Mouse (Mus musculus): ENCODE data around the gene Nudt19.

Gene Nudt19

DNA sequence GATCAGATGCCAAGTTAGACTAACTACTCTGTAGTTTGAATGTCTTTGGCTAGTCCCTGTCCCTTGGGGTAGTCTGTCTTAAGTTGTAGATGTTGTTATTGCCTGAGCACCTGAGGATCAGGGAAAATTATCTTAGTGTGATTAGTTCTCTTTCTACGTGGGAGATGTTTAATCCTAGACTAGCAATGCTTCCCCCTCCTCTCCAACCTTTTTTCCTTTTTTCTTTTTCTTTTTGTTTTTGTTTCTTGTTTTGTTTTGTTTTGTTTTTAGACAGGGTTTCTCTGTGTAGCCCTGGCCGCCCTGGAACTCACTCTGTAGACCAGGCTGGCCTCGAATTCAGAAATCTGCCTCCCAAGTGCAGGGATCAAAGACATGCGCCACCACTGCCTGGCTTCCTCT, at the start of gene Nudt19:
Nudt19 (minus strand) TSS at position 100 of the 399 bp plus-strand sequence.
- WGBS, result 59% methylated on average over 4 of the region's 4 CpGs

- WGBS, result 79% methylated on average over 5 of the region's 5 CpGs
Measured at GRCm38 (mm10) chr7:35602766-35603165, 46.7 kb upstream of the Nudt19 start.

DNA sequence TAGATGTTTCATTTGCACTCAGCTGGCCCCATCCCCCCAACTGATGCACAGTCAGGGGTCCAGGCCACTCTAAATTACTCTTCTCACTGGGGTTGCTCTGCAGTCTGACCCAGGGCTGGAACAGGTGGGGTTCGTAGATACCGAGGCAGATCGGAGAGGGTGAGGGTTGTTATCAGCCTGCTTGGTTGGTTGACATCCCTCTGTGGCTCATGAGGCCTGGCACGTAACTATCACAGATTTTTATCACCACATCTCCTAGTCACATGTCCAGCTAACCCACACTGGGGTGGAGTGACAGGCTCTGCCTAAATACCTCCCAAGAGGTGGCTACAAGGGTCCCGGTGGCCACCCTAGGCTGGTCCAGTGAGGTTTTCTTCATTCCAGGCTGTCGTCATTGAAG, 45.0 kb upstream of the Nudt19 start:
- WGBS, result 93% methylated on average over 6 of the region's 6 CpGs

DNA sequence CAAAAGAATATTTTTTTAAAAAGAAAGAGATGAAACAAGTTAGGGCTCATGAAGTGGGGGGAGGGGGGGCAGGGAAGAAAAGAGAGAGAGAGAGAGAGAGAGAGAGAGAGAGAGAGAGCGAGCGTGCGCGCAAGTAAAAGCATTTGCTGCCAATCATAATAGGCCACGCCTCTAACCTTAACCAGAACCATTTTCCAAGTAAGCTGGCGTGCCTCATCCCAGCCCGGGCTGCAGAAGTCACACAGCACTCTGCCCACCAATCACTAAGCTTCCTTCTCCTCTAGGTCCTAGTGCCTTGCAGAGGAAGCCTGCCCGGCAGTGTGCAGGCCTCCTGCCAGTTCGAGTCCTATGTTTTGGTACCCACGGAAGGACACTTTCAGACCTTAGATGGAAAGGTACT, 43.9 kb upstream of the Nudt19 start:
- 84% methylated on average over 10 of the region's 10 CpGs for WGBS

GRCm38 (mm10) chr7:35599492-35599891, 43.4 kb upstream of the Nudt19 start:
- 57% methylated on average over 9 of the region's 9 CpGs for whole genome bisulfite sequencing

GRCm38 (mm10) chr7:35594311-35594710, 38.2 kb upstream of the Nudt19 start:
- WGBS, result 98% methylated on average over 5 of the region's 5 CpGs

GRCm38 (mm10) chr7:35590731-35591191, 34.7 kb upstream of the Nudt19 start:
- 36% methylated on average over 10 of the region's 10 CpGs for WGBS

- 59% methylated on average over 7 of the region's 7 CpGs for WGBS
Measured at GRCm38 (mm10) chr7:35589485-35589884, 33.4 kb upstream of the Nudt19 start.

DNA sequence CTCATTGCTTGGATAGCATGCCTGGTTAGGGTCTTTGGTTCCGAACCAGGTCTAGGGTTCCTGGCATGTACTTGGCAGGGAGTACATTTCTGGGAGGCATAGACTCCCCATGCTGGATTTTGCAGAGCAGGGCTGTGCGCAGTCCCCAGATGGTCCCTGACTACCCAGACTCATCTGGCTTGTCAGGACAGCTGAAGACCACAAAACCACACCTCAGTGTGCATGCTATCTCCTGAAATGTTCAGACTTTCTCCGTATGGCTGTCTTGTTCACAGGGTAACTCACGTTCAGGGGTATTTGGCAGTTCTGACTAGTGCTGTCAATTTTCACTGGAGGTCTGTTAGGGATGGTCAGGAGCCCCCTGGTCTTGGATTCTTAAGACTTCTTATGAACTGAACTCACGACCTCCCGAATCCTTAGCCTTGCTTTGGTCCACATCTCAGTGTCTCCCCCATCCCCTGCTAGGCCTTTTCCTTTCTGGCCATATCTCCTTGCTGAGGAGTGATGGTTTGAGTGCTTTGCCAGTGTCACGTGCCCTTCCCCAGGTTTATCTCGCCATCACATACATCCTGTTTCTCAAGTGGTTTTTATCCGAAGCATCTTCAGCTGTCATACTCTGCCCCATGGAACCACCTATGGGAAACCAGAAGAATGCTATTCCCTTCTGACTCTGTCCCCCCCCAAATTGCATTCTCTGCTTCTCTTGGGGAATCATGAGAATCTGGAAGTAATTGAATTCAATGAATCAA, 32.8 kb upstream of the Nudt19 start:
- 73% methylated on average over 9 of the region's 9 CpGs for WGBS

GRCm38 (mm10) chr7:35587728-35588127, 31.6 kb upstream of the Nudt19 start:
- 76% methylated on average over 5 of the region's 5 CpGs for WGBS

- 15% methylated on average over 15 of the region's 15 CpGs for WGBS
Measured at GRCm38 (mm10) chr7:35586906-35587445, 30.9 kb upstream of the Nudt19 start.

DNA sequence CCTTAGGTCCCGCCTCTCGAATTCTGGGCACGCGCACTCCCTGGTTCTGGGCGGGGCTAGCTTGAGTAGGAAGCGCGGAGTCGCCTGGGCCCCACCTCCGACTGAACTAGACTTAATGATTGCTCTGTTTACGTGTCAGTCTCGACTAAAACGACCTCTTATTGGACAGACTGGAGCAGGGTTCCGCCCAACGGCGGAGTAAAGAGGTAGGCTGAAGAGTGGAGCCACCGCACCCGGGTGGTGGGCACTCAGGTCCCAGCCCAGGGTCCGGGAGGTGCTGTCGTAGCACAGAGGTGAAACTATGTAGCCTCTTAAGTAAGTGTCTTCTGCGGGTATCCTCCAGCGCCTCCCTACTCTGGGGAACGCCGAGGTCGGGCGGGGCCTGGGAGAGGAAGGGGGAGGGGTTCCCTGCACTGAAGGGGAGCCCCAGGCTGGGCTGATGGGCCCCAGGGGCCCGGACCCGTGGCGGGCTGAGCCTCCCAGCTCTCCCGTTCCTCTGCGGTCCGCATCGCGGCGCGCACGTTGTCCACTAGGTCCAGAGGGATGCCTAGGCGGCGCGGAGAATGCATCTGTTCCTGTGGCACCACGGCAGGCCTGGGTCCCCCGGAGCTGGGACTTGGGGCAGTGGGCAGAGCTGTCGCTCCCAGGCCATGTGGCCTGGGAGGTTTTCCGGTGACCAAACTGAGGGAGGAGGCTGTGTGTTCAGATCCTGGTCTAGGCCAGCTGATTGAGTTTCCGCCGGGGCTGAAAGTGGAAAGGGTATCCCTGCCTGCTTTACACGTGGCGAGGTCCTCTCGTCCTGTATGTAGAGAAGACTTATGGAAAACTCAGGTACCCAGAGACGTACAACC, 30.2 kb upstream of the Nudt19 start, which contains the start of gene Ankrd27:
Ankrd27 (plus strand) TSS at position 190 of the 851 bp plus-strand sequence.
- WGBS, result under 1% methylated on average over 49 of the region's 49 CpGs

GRCm38 (mm10) chr7:35585191-35586054, 29.3 kb upstream of the Nudt19 start, which contains the start of gene Rgs9bp:
TSS of gene Rgs9bp (minus strand) at chr7:35585582.
- under 1% methylated on average over 45 of the region's 45 CpGs for WGBS

DNA sequence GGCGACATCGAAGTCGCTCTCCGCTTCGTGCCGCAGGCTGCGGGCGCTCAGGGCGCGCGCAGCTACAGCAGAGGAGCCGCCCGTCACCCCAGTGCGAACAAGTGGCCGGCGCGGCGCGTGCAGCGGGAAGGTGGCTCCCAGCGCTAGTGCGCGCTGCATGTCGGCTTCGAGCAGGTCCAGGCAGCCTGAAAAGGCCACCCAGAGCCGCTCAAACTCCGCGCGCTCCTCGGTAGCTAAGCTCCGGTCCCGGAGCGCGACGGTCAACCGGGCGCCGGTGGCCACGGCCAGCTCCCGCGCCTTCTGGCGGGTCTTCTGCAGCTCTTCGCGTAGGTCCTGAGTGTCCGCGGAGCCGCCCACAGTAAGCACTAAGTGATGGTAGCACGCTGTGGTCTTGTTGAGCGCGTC, 28.7 kb upstream of the Nudt19 start:
- WGBS, result under 1% methylated on average over 50 of the region's 50 CpGs

DNA sequence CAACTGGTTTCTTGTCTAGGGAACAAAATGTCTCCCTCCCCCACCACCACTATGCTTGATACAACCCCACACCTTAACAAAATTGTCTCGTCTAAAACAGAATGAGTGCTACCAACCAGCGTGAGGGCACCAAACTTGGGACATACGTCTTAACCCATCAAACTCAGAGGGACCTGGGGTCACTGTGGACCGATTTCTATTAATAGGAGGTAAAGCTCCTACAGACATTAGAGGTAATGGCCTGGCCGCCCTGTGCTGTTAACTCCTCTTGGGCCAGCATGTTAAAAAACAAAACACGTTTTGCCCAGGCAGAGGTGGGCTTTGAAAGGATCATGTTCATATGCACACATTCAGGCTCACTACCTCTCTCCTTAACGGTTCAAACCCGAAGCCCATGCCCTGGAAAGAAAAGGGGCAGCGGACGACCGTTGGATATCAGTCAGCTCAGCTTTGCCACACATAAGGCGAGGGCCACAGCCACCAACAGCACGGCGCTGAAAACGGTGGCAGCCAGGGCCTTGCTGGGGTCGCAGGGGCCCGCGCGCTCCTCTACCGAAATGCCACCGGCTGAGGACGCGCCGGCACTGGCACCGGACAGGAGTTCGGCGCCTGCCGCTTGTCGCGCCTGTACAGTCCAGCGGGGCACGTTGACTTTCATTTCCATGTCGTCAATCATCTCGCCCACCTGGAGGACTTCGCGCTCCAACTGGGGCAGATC, 28.1 kb upstream of the Nudt19 start:
- WGBS, result 15% methylated on average over 36 of the region's 36 CpGs

GRCm38 (mm10) chr7:35583476-35584025, 27.4 kb upstream of the Nudt19 start:
- WGBS, result 45% methylated on average over 11 of the region's 11 CpGs

GRCm38 (mm10) chr7:35582719-35583118, 26.6 kb upstream of the Nudt19 start:
- WGBS, result 73% methylated on average over 5 of the region's 5 CpGs

DNA sequence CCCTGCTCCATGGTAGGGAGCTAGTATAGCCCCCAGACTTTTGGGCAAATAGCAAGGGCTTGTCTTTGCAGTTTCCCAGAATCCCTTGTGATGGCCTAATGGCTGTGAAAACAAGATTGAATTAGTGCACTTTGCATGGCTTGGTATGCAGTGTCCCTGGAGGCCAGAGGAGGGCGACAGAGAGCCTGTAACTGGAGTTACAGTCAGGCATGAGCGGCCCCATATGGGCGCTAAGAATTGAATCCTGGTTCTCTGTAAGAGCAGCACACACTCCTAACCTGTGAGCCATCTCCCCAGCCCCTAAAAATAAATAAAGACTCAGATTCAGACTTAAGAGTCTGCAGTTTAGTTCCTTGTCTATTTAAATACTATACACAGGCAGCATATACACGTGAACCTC, 23.7 kb upstream of the Nudt19 start:
- 39% methylated on average over 4 of the region's 4 CpGs for WGBS

- WGBS, result 14% methylated on average over 6 of the region's 6 CpGs
Measured at GRCm38 (mm10) chr7:35570883-35571282, 14.8 kb upstream of the Nudt19 start.

DNA sequence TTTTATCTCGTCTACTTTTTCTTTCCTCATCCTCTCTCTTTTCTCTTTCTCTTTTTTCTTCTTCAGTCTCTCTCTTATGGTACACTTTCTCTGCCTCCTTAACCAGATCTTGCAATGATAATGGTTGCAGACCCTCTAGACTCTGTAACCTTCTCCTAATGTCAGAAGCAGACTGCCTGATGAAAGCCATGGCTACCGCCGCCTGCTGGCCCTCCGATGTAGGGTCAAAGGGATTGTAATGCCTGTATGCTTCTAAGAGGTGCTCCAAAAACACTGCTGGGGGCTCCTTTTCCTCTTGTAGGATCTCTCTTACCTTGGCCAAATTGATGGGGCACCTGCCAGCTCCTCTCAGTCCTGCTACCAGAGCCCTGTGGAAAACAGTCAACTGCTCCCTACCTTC, 13.6 kb upstream of the Nudt19 start:
- WGBS, result 91% methylated on average over 4 of the region's 4 CpGs

All from cerebral cortex, adult 2 months (tissue).